In the genomic region with DNA sequence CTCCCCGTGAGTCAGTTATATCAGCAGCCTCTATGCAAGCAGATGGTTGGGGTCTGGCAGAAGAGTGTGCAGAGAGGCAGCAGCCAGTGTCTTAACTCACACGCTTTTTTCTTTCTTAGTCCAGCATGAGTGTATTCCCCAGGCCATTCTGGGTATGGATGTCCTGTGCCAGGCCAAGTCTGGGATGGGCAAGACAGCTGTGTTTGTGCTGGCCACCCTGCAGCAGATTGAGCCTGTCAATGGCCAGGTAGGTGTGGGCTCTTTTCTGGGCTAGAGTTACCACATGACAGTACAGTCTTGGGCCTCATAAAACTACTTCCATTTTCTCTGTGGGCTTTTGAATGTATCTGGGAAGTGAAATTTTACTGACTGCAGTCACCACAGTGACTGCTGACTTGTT, we compare ENCODE assay signal across 24 mouse cellular contexts.
"Had no signal": no experiment of that assay in that cellular context is flagged by ENCODE, and none has a peak within 500 bp of the region (broad histone marks: within the 10 kb centered on the region; RNA-seq: fewer than 3 reads in every experiment).

No protein-coding gene starts in this region.

- H3K27me3 ChIP-seq: heart, embryonic 13.5 days; heart, embryonic 15.5 days; hindbrain, embryonic 13.5 days; hindbrain, embryonic 15.5 days; kidney, embryonic 15.5 days; limb, embryonic 12.5 days had no signal

- H3K4me2 ChIP-seq: heart, embryonic 11.5 days; heart, embryonic 13.5 days; heart, embryonic 15.5 days; hindbrain, embryonic 13.5 days; hindbrain, embryonic 15.5 days; kidney, embryonic 15.5 days; limb, embryonic 12.5 days had no signal

- H3K4me3 ChIP-seq: heart, adult 2 months; heart, embryonic 13.5 days; heart, embryonic 15.5 days; hindbrain, embryonic 13.5 days; hindbrain, embryonic 15.5 days; kidney, embryonic 15.5 days; limb, embryonic 12.5 days had no signal

- H3K27ac ChIP-seq: heart, adult 2 months; heart, embryonic 13.5 days; heart, embryonic 15.5 days; hindbrain, embryonic 13.5 days; hindbrain, embryonic 15.5 days; hindbrain, postnatal 0 days; kidney, embryonic 15.5 days; kidney, postnatal 0 days; limb, embryonic 12.5 days had no signal

- H3K9me3 ChIP-seq: heart, embryonic 13.5 days; heart, embryonic 15.5 days; hindbrain, embryonic 13.5 days; hindbrain, embryonic 15.5 days; kidney, embryonic 15.5 days; limb, embryonic 12.5 days had no signal

- ATAC-seq: hindbrain, postnatal 0 days; intestine, embryonic 16.5 days had no signal

- H3K9ac ChIP-seq: heart, embryonic 13.5 days; heart, embryonic 15.5 days; hindbrain, embryonic 13.5 days; hindbrain, embryonic 15.5 days; kidney, embryonic 15.5 days; limb, embryonic 12.5 days had no signal

- DNase-seq: gastrocnemius, postnatal 10 days; gastrocnemius, postnatal 36 days; heart, adult 11 months; heart, adult 2 months; heart, postnatal 14 days; heart, postnatal 36 days; kidney, adult 11 months; kidney, adult 2 months; kidney, adult 9 months; kidney, postnatal 14 days; kidney, postnatal 36 days; layer of hippocampus, adult 9-11 months; layer of hippocampus, postnatal 36 days; left cerebral cortex, postnatal 4 days had no signal
